Mouse (Mus musculus) heart, postnatal 0 days (tissue): ENCODE data around the gene Golm1.

Experiments
- CTCF ChIP-seq: IDR thresholded peaks from 2 replicates; pipeline ENCODE4 v1.5.1; 2016; ENCODE audit warnings: antibody characterized with exemption, control low read depth, low read depth
- EP300 ChIP-seq: IDR thresholded peaks from 2 replicates; pipeline ENCODE4 v1.6.1; 2016; ENCODE audit warnings: antibody characterized with exemption, low read depth

DNA sequence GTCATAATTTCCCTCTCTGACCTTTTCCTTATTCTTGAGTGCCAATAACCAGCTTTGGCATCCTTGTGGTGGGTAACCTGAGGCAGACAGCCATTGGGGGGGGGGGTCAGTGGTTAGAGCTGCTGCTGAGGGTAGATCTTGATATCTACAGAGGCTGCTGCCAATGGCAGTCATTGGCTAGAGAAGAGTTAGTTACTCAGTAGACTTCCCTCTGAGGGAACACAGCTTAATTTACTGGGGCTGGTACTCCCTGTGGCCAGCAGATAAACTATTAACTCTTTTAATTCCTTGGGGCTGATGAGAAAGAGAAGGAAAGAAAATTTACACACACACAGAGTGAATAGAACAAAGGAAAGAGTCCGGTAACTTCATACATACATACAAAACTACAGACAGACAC lies 43.9 kb upstream of the Golm1 start:
- TF ChIP-seq CTCF (no peak), EP300 (no peak)
